Mouse (Mus musculus): ENCODE results near the gene Arhgdia. TPM values are rescaled to one million over a fixed set of nuclear protein-coding genes. Genes with fewer than 3 reads are reported as not detected.

Gene Arhgdia
- total RNA-seq, 2 experiments from 2014 or later: 72.1 to 89.6 TPM

DNA sequence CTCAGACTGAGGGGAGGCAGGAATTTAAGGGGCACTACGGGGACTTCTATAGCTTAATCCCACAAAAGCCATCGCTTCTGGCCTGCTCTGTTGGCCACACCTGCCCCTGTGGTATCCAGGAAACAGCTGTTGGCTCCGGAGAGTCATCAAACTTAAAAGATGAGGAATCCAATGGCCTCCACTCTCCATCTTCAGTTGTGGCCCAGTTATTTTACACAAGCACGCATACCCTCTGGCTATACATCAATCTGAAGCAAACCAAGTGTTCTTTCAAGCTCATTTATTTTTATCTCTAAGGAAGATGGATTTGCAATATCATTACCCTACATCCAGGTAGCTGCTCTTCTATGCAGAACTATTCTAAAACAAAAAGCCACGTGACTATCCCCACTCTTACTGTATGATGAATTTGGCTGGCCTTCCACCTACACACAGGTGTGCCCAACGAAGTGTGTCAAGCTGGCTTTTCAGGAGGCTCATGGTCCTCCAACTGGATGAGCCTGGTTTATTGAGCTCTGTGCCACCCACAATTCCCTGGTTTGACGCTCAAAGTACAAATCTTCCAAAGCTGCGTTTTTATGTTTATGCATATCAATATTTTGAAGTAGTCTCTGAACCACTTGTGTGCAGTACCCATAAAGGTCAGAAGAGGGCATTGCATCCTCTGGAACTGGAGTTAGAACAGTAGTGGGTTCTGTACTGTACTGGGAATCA is 1.0 kb upstream of the Arhgdia start:
- Histone ChIP-seq H3K27ac (peak overlapping the region; percentile 99), H3K4me3 (peak overlapping the region; percentile 89)
- intact Hi-C loops (cut with DNase I): loop anchor here (1.0 kb wide), 1 partner anchor 15 kb away; no protein-coding TSS in a partner anchor
- DNase-seq: no peak
- peak; percentile 62 for TF ChIP-seq CTCF (IDR thresholded peaks at IDR 0.05)

DNA sequence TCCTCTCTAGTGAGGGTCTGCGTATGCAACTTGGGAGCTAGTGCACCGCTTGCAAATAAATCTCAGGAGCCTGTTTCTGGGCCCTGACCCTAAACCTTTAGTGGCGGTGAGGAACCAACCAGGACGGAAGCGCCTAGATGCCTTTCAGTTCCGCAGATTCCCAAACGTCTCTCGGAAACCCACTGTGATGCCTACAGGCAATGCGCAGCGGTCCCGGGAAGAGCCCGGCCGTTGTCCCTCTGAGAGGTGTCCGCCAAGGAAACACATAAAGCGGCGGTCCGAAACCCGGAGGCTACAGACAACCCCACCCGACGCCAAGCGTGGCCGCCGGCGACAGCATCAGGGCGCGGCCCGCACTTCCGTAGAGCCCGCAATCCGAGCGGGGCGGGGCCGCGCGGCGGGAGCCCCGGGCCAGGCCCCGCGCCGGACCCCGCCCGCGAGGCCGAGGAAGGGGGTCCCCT is 523 bp downstream of the Arhgdia start:
- H3K27ac ChIP-seq: peak overlapping the region; percentile 99
- peak overlapping the region; percentile 89 for H3K4me3 ChIP-seq
- intact Hi-C loops (cut with DNase I): no loop called here
- DNase-seq: peak; percentile 65
- no peak for TF ChIP-seq CTCF (IDR thresholded peaks at IDR 0.05)

GRCm38 (mm10) chr11:120580190-120580589 is 1.2 kb downstream of the Arhgdia start:
- no peak for TF ChIP-seq CTCF (IDR thresholded peaks at IDR 0.05)
- Histone ChIP-seq H3K27ac (peak overlapping the region; percentile 99), H3K4me3 (peak overlapping the region; percentile 89)
- intact Hi-C loops (cut with DNase I): no loop called here
- DNase-seq: peak; percentile 18

GRCm38 (mm10) chr11:120579316-120580107 is 1.9 kb downstream of the Arhgdia start:
- H3K4me3 ChIP-seq: peak overlapping the region; percentile 89
- H3K27ac ChIP-seq: peak overlapping the region; percentile 99
- TF ChIP-seq CTCF (IDR thresholded peaks at IDR 0.05): peak; percentile 99
- DNase-seq: peak; percentile 83
- intact Hi-C loops (cut with DNase I): loop anchor here (2.0 to 5.0 kb wide), 3 partner anchors 33 to 65 kb away; no protein-coding TSS in a partner anchor

- intact Hi-C loops (cut with DNase I): loop anchor here (2.0 to 5.0 kb wide), 3 partner anchors 34 to 64 kb away; no protein-coding TSS in a partner anchor
- TF ChIP-seq CTCF (IDR thresholded peaks at IDR 0.05): no peak
- peak overlapping the region; percentile 99 for H3K27ac ChIP-seq
- no peak for DNase-seq
- peak overlapping the region; percentile 89; the same call in 1 of the 2 replicates for H3K4me3 ChIP-seq
Measured at GRCm38 (mm10) chr11:120578694-120579243, 2.7 kb downstream of the Arhgdia start.

DNA sequence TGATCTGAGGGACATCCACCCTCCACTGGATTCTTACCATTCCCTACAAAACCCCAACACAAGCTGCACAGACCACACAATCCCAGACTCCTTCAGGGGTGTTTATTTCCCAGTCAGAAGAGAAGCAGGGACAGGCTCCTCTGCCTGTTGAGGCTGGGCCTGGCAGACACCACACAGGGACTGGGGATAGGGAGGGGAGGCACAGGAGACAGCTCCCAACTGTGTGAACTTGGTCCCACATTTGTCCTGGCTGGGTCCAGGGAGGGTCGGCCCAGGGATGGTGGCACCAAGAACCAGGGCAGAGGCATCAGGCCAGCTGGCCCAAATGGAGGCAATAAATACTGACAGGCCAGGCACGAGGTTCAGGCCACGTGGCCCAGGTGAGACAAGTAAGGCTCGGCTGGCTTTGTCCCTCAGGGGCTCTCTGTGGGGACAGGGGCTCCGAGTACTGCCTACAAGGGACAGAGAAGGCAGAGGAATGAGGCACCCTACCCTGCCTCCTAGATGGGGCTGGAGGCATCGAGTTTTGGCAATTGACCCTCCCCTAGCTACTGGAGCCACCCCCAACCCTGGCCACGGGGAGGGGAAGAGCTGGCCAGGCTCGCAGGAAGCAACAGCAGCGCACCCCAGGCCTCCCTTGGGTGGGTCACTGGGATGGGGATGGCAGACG is 3.3 kb downstream of the Arhgdia start:
- H3K27ac ChIP-seq: peak overlapping the region; percentile 99
- intact Hi-C loops (cut with DNase I): loop anchor here (2.0 to 5.0 kb wide), 3 partner anchors 34 to 63 kb away; no protein-coding TSS in a partner anchor
- TF ChIP-seq CTCF (IDR thresholded peaks at IDR 0.05): no peak
- H3K4me3 ChIP-seq: peak overlapping the region; percentile 21; the same call in 1 of the 2 replicates
- peak; percentile 61 for DNase-seq

DNA sequence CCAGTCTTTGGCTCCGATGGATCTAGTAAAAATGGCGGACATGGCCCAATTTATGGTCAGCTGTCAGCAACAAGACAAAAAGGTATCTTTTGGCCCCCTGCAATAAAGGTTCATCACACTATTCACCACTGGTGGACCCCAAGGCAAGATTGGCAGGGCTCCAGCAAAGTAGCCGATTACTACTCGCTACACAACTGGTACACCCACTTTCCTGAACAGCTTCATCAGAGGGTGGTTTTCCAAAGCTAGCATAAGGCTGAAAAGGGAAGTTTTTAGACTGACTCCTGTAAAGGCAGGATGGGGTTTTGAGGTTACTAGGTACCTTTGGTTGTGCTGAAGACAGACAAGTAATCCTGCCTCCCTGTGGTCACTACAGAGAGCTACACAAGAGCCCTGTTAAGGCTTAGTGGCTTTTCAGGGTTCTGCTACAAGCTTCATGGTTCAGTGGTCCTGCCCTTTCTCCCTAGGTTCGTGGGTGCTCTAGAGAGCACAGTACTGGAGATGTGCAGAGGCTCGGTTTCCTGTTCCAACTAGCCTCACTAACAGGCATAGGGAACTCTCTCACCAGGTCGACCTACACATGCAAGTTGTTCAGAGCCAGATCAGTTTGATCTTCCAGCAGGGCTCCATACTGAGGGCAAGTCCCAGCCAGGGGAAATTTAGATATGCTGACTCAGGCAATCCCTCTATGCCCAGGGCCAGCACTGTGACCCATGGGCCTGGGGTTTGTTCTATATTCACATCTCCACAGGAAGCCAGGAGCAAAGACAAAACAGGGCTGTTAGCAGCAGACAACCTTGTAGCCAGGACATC is 4.0 kb downstream of the Arhgdia start:
- intact Hi-C loops (cut with DNase I): loop anchor here (2.0 to 5.0 kb wide), 3 partner anchors 35 to 63 kb away; no protein-coding TSS in a partner anchor
- TF ChIP-seq CTCF (IDR thresholded peaks at IDR 0.05): peak; percentile 61
- DNase-seq: no peak
- Histone ChIP-seq H3K4me3 (no peak overlapping the region), H3K27ac (peak overlapping the region; percentile 99)

GRCm38 (mm10) chr11:120576365-120576981 is 5.0 kb downstream of the Arhgdia start:
- H3K27ac ChIP-seq: peak overlapping the region; percentile 99; the same call in 1 of the 2 replicates
- no peak for TF ChIP-seq CTCF (IDR thresholded peaks at IDR 0.05)
- intact Hi-C loops (cut with DNase I): loop anchor here (5.0 kb wide), 2 partner anchors 34 to 36 kb away; no protein-coding TSS in a partner anchor
- no peak for DNase-seq
- no peak overlapping the region for H3K4me3 ChIP-seq

DNA sequence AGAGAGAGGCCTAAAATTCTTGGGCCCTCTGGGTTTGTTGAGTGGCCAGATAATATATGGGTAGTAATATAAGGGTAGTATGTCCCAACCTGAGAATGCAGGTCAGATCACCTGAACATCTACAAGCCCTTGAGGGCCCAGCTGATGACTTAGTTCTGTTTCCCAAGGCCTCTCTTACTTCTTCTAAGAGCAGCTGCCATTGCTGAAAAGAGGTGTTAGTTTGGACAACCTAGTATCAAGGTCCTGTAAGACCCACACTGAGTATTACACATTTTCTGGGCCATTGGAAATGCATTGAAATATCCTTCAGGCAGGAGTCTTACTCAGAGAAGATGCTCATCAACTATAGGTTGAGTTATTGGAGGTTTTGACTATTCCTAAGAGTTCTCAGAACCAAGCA is 5.5 kb downstream of the Arhgdia start:
- no peak for TF ChIP-seq CTCF (IDR thresholded peaks at IDR 0.05)
- no peak for DNase-seq
- intact Hi-C loops (cut with DNase I): loop anchor here (5.0 kb wide), 2 partner anchors 34 to 36 kb away; no protein-coding TSS in a partner anchor
- H3K27ac ChIP-seq: no peak overlapping the region
- no peak overlapping the region for H3K4me3 ChIP-seq

DNA sequence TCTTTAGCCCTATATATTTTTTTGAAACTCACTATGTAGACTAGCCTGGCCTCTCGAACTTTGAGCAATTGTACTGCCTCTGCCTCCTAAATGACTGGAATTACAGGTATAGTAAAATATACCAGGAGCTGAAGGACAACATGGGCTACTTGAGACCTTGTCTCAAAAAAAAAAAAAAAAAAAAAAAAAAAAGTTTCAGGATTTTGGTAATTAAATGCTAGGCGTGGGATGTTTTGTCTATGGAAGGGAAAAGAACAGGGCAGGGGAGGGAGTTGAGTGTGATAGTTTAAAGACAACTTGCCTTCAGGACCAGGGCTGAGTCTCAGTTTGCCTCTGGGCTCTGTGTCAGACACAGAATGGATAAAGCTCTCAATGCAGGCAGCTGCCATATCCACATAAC is 6.4 kb downstream of the Arhgdia start:
- no peak for DNase-seq
- H3K27ac ChIP-seq: no peak overlapping the region
- no peak overlapping the region for H3K4me3 ChIP-seq
- intact Hi-C loops (cut with DNase I): loop anchor here (5.0 kb wide), 2 partner anchors 33 to 37 kb away; no protein-coding TSS in a partner anchor
- no peak for TF ChIP-seq CTCF (IDR thresholded peaks at IDR 0.05)

GRCm38 (mm10) chr11:120574278-120574600 is 7.2 kb downstream of the Arhgdia start:
- peak overlapping the region; percentile 99 for H3K27ac ChIP-seq
- intact Hi-C loops (cut with DNase I): no loop called here
- TF ChIP-seq CTCF (IDR thresholded peaks at IDR 0.05): no peak
- H3K4me3 ChIP-seq: peak overlapping the region; percentile 76
- DNase-seq: no peak
